Mouse (Mus musculus) forebrain, embryonic 10.5 days (tissue): Measurements from ENCODE around the gene Dcaf4. TPM values are rescaled to one million over a fixed set of nuclear protein-coding genes. Genes with fewer than 3 reads are reported as not detected.
A peak's percentile ranks its signal among the peaks of the same experiment; 100 is the strongest.

Experiments used
- DNase-seq: peaks from one replicate; pipeline ENCODE4 v3.0.0-alpha.2; 2017; ENCODE audit warnings: low spot score; ENCODE audit errors: extremely low spot score
- H3K27ac ChIP-seq: fragments of 300-500 bp; sonication (generic); 2 replicates; pipeline ENCODE4 v1.5.1; 2016; ENCODE audit warnings: mild to moderate bottlenecking
- H3K27me3 ChIP-seq: fragments of 300-500 bp; sonication (generic); 2 replicates; pipeline ENCODE4 v1.6.1; 2016; ENCODE audit warnings: mild to moderate bottlenecking; ENCODE audit not compliant: poor library complexity, severe bottlenecking
- H3K36me3 ChIP-seq: fragments of 300-500 bp; sonication (generic); replicated peaks from 2 replicates; pipeline ENCODE4 v1.6.1; 2016; ENCODE audit warnings: mild to moderate bottlenecking, moderate library complexity
- H3K4me1 ChIP-seq: fragments of 300-500 bp; sonication (generic); 2 replicates; pipeline ENCODE4 v1.6.1; 2016
- H3K4me3 ChIP-seq: fragments of 300-500 bp; sonication (generic); 2 replicates; pipeline ENCODE4 v1.5.1; 2016; ENCODE audit warnings: mild to moderate bottlenecking, moderate library complexity
- H3K9me3 ChIP-seq: fragments of 300-500 bp; sonication (generic); 2 replicates; pipeline ENCODE4 v1.6.1; 2016; ENCODE audit warnings: mild to moderate bottlenecking, moderate library complexity
- WGBS: fragments of 180-500 bp; shearing (Covaris S2); methylation state at CpG from one replicate; pipeline ENCODE4 v1.1.7; 2016; 5-methylcytosine and 5-hydroxymethylcytosine counted together
- polyA plus RNA-seq: library from polyadenylated mRNA; unstranded; fragments of >200 nt; fragmentation: Nextera tagmentation; extraction: Ambion mirVana; gene quantifications from 2 replicates; pipeline ENCODE4 v1.2.1, GENCODE M21; 2016

Gene Dcaf4
- polyA plus RNA-seq, 1 experiment from 2014 or later: 24.1 TPM

- Histone ChIP-seq H3K27ac (peak overlapping the region; percentile 79), H3K9me3 (peaks cover 7% of the 10 kb centered on the region; the same call in 1 of the 2 replicates), H3K27me3 (peaks cover 65% of the 10 kb centered on the region), H3K4me1 (peaks cover 44% of the 10 kb centered on the region), H3K36me3 (no peaks in the 10 kb centered on the region), H3K4me3 (peak overlapping the region; percentile 74)
- WGBS: under 1% methylated on average over 73 of the region's 73 CpGs
- DNase-seq: peak; percentile 68
Observed at GRCm38 (mm10) chr12:83486671-83487461, 33.4 kb upstream of the Dcaf4 start.

GRCm38 (mm10) chr12:83487476-83487991 lies 32.7 kb upstream of the Dcaf4 start, which contains the start of gene Dpf3:
TSS of gene Dpf3 (minus strand) at chr12:83487716.
- 0% methylated on average over 31 of the region's 31 CpGs for WGBS
- Histone ChIP-seq H3K27ac (peak within 1 kb of the TSS; percentile 79), H3K36me3 (no peaks in the 10 kb centered on the region), H3K27me3 (peaks cover 65% of the 10 kb centered on the region), H3K4me1 (peaks cover 44% of the 10 kb centered on the region), H3K4me3 (peak within 1 kb of the TSS; percentile 74), H3K9me3 (peaks cover 7% of the 10 kb centered on the region; the same call in 1 of the 2 replicates)
- peak; percentile 97 for DNase-seq

DNA sequence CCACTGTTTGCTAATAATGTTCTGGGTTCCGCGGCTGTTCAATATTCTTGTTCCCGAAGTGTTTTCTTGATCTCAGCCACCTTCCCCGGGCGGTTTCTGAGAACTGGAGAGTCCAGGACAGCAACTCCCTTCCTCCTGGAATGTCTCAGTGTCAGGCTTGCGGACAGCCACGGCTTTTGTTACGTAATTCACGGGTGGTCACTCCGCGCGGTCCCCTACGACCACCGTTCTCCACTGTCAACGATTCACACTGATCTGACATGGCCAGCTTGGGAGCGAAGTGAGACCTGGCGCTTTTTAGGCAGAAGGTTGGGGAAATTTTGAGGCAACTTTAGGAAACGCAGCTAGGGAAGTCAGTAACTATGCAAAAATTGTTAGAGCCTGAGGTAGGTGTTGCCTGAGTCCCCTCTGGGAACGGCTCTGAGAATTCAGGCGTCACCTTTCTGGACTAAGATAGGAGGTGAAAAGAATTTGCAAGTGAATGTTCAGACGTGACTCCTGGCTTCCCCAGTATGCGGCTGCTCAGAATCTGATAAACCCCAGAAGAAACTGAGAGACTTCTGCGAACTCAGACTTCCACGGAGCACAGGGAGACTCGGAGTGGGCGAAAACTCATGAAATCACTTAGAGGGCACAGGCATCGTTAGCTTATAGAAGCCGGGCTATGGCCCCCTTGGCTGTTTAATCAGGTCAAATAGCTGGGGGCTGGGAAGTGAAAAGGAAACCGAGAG lies 31.9 kb upstream of the Dcaf4 start:
- H3K27ac ChIP-seq: no peak overlapping the region
- under 1% methylated on average over 29 of the region's 29 CpGs for WGBS
- H3K4me1 ChIP-seq: peaks cover 44% of the 10 kb centered on the region
- no peaks in the 10 kb centered on the region for H3K36me3 ChIP-seq
- peak; percentile 46 for DNase-seq
- peaks cover 7% of the 10 kb centered on the region; the same call in 1 of the 2 replicates for H3K9me3 ChIP-seq
- H3K4me3 ChIP-seq: peak overlapping the region; percentile 74
- peaks cover 59% of the 10 kb centered on the region for H3K27me3 ChIP-seq

DNA sequence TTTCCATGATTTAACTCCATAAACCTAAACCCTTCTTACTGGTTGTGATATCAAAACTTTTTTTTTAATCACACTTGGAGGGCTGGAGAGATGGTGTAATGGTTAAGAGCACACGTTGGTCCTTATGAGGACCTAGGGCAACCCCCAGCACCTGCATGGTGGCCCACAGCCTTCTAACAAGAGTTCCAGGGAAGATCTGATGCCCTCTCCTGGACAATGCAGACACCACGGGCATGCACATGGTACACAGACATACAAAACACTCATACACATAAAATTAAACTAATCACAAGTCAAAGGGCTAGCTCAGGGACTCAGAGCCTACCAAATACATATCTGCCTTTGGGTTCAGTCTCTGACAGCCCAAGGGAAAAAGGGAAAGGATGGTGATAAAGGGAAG lies 30.5 kb upstream of the Dcaf4 start:
- Histone ChIP-seq H3K27me3 (peaks cover 49% of the 10 kb centered on the region), H3K36me3 (no peaks in the 10 kb centered on the region), H3K4me3 (no peak overlapping the region), H3K4me1 (peaks cover 39% of the 10 kb centered on the region), H3K27ac (no peak overlapping the region), H3K9me3 (peaks cover 7% of the 10 kb centered on the region; the same call in 1 of the 2 replicates)
- WGBS: 40% methylated on average over 2 of the region's 2 CpGs
- DNase-seq: no peak

DNA sequence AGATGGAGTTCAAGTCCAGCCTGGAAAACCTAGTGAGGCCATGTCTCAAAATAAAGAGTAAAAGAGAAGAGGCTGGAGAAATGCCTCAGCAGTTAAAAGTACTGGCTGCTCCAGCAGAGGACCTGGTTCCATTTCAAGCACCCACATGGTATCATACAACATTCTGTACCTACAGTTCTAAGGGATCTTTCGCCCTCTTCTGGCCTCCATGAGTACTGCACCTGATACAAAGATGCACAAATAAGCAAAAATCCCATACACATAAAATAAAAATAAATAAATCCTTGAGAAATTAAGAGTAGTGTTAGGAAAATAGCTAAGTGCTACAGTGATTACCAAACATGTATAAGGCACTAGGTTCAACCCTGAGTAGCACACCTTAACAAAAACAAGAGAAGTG lies 28.7 kb upstream of the Dcaf4 start:
- no peaks in the 10 kb centered on the region for H3K36me3 ChIP-seq
- H3K27me3 ChIP-seq: peaks cover 30% of the 10 kb centered on the region
- peaks cover 26% of the 10 kb centered on the region for H3K4me1 ChIP-seq
- no peak for DNase-seq
- no peak overlapping the region for H3K27ac ChIP-seq
- 49% methylated on average over 1 of the region's 1 CpGs for WGBS
- peaks cover 7% of the 10 kb centered on the region; the same call in 1 of the 2 replicates for H3K9me3 ChIP-seq
- no peak overlapping the region for H3K4me3 ChIP-seq

- Histone ChIP-seq H3K27ac (no peak overlapping the region), H3K27me3 (peaks cover 28% of the 10 kb centered on the region), H3K36me3 (no peaks in the 10 kb centered on the region), H3K4me1 (peaks cover 19% of the 10 kb centered on the region), H3K4me3 (no peak overlapping the region), H3K9me3 (peaks cover 7% of the 10 kb centered on the region; the same call in 1 of the 2 replicates)
- WGBS: 87% methylated on average over 3 of the region's 3 CpGs
- no peak for DNase-seq
Observed at GRCm38 (mm10) chr12:83492808-83493207, 27.5 kb upstream of the Dcaf4 start.

DNA sequence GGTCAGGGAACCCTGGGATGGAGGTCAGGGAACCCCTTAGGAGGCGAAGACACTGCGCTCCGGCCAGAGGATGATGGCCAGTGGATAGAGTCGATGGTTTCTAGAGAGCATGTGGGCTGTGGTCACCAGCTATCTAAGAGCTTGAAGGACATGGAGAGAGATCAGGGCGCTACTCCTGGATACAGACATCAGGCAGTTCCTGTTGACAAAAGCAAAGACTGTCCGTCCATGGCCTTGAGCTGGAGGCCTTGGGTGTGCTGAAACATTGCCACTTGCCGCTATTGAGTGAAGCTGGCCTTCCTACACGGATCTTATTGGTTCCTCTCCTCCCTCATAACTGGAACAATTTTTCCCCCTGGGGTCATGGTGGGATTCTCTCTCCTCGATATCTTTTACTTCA lies 26.1 kb upstream of the Dcaf4 start:
- peaks cover 7% of the 10 kb centered on the region; the same call in 1 of the 2 replicates for H3K9me3 ChIP-seq
- DNase-seq: no peak
- H3K4me3 ChIP-seq: no peak overlapping the region
- no peak overlapping the region for H3K27ac ChIP-seq
- no peaks in the 10 kb centered on the region for H3K36me3 ChIP-seq
- WGBS: 86% methylated on average over 9 of the region's 9 CpGs
- peaks cover 15% of the 10 kb centered on the region for H3K27me3 ChIP-seq
- H3K4me1 ChIP-seq: peaks cover 5% of the 10 kb centered on the region

DNA sequence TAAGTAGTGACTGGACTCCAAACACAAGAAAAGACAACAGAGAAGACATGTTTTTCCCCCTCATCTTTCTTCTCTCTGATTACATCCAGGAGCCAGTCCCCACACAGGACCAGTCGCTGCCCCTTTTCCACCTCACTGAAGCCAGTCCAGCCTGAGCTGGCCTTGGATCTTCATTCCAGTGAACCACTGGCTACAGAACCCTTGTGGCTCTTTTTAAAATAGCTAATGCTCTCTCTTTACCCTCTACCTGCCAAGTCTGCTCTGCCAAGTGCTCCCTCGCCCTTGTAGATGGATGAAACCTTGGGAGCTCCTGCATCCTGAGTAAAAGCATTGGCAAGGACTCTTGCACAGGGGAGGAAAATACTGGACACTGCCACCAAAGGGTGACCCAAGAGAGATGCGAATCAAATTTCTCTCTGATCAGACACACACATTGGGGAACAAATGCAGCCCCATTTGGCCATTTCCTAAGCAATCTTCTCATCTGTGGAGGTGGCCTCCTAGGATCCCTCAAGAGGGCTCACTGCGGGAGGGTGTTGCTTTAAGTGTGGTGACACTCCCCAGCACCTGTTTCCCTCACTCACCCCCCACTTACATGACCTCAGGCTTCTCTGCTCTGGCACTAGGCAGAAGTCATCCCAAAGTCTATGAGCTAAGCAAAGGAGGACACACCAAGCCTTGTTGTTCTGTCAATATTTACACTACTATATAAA lies 24.9 kb upstream of the Dcaf4 start:
- Histone ChIP-seq H3K4me1 (peaks cover 5% of the 10 kb centered on the region), H3K27me3 (0 out of 2 replicates have a peak, but pooled peaks cover 4% of the 10 kb centered on the region), H3K4me3 (no peak overlapping the region), H3K27ac (no peak overlapping the region), H3K36me3 (no peaks in the 10 kb centered on the region), H3K9me3 (peaks cover 7% of the 10 kb centered on the region; the same call in 1 of the 2 replicates)
- WGBS: 68% methylated on average over 4 of the region's 4 CpGs
- DNase-seq: no peak

- Histone ChIP-seq H3K4me3 (no peak overlapping the region), H3K36me3 (no peaks in the 10 kb centered on the region), H3K9me3 (peaks cover 6% of the 10 kb centered on the region; the same call in 1 of the 2 replicates), H3K27me3 (peaks cover 4% of the 10 kb centered on the region; the same call in 1 of the 2 replicates), H3K27ac (no peak overlapping the region), H3K4me1 (peaks cover 5% of the 10 kb centered on the region)
- DNase-seq: no peak
- 71% methylated on average over 9 of the region's 9 CpGs for WGBS
Observed at GRCm38 (mm10) chr12:83495961-83496282, 24.3 kb upstream of the Dcaf4 start.

- no peak for DNase-seq
- Histone ChIP-seq H3K27ac (no peak overlapping the region), H3K9me3 (peaks cover 2% of the 10 kb centered on the region; the same call in 1 of the 2 replicates), H3K36me3 (no peaks in the 10 kb centered on the region), H3K27me3 (peaks cover 8% of the 10 kb centered on the region), H3K4me1 (peaks cover 5% of the 10 kb centered on the region), H3K4me3 (no peak overlapping the region)
- 78% methylated on average over 4 of the region's 4 CpGs for WGBS
Observed at GRCm38 (mm10) chr12:83496336-83496735, 23.9 kb upstream of the Dcaf4 start.

GRCm38 (mm10) chr12:83496736-83497135 lies 23.5 kb upstream of the Dcaf4 start:
- WGBS: 90% methylated on average over 6 of the region's 6 CpGs

GRCm38 (mm10) chr12:83497959-83498358 lies 22.3 kb upstream of the Dcaf4 start:
- Histone ChIP-seq H3K36me3 (no peaks in the 10 kb centered on the region), H3K27me3 (peaks cover 14% of the 10 kb centered on the region), H3K27ac (no peak overlapping the region), H3K4me1 (peaks cover 9% of the 10 kb centered on the region), H3K4me3 (no peak overlapping the region), H3K9me3 (no peaks in the 10 kb centered on the region)
- no peak for DNase-seq
- WGBS: 81% methylated on average over 3 of the region's 3 CpGs

More at GRCm38 (mm10) chr12:83496736-83497135, 23.5 kb upstream of the Dcaf4 start:
- no peak overlapping the region for H3K27ac ChIP-seq
- no peak for DNase-seq
- H3K4me3 ChIP-seq: no peak overlapping the region
- no peaks in the 10 kb centered on the region for H3K36me3 ChIP-seq
- peaks cover 12% of the 10 kb centered on the region for H3K27me3 ChIP-seq
- no peaks in the 10 kb centered on the region for H3K9me3 ChIP-seq
- H3K4me1 ChIP-seq: peaks cover 5% of the 10 kb centered on the region
